Mouse (Mus musculus): Measurements from ENCODE around the gene Npas2.

Gene Npas2

GRCm38 (mm10) chr1:39384914-39385313 is 191.4 kb downstream of the Npas2 start:
- DNase-seq: no peak

- no peak for DNase-seq
Measured at GRCm38 (mm10) chr1:39386456-39386855, 192.9 kb downstream of the Npas2 start.

DNA sequence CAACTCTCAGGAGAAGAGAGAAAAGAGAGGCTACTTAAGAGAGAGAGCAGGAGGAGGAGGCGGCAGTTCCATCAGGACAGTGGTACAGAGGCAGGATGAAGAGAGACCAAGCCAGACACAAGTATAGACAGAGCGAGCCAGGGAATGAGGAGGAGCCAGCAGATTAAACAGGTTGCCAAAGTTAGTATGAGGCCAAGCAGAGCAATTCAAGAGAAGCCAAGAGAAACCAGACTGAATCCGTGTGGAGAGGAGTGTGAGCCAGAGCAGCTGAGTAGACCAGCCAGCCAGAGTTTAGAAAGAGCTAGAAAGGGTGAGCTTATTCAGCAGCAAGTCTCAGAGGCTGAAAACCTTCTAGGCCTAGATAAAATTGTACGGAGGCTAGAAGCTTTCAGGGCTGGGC is 194.0 kb downstream of the Npas2 start:
- no peak for DNase-seq

DNA sequence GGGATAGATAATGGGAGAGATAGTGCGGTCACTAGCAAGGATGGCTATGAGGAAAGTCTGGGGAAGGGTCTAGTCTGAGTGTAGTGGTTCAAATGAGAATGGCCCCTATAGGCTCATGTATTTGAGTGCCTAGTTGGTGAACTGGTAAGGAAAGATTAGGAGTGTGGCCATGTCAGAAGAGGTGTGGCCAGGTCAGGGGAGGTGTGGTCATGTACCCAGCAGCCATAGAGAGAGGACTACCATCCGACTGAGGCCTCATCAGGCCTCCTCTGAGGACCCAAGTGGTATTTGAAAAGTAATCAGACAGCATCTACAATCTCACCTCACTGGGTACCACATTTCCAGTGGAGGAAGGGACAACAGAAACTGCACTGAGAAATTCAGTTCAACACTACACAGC is 194.6 kb downstream of the Npas2 start:
- no peak for DNase-seq

DNA sequence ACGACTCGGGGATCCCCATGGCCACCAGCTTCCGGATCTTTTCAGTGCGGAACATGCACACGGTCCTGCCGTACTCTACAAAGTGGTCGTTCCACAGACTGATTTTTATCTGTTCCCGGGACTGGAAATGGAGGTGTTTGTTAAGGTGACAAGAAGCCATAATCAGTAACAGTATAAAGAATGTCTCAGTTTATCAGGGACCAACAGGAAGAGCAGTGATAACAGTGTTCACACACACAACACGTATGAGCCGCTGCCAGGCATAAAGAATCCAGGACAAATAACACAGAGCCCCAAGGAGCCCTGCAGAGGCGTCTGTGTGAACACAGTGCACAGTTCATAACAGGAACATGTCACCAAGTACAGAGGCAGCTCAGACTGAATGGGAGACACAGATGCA is 195.8 kb downstream of the Npas2 start:
- no peak for DNase-seq

DNA sequence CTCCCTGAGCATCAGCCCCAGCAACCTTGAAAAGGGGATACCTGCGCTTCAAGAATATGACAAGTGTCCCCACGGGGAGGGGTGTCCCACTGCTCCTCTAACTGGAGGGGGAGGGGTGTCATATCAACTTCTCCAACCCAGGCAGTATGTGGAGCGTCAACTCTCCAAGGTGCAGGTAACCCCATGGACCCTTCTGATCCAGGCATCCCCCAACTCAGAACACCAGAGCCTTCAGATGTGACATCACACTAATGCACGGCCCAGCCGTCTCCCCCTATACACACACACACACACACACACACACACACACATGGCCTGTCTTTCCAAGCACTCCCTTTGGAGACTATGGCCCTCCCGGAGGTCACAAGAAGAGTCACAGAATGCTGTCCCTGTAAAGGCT is 198.1 kb downstream of the Npas2 start:
- DNase-seq: no peak

DNA sequence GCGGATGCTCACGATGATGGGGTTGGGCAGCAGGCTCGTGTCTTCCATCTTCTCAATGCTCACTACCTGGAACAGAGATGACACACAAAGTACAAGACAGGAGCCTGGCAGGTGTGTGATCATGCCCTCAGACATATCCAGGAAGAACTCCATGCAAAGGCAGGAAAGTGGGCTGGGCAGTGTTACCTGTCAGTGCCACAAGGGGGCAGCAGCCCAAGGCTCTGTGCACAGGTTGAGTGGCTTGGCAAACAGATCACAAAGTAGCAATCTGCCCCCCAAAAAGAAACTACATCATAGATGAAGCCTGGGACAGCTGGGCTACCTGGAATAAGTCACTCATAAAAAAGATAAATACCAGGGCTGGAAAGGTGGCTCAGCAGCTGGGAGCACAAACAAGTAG is 198.7 kb downstream of the Npas2 start:
- DNase-seq: peak; percentile 86

- peak; percentile 22 for DNase-seq
Measured at GRCm38 (mm10) chr1:39393217-39393867, 199.8 kb downstream of the Npas2 start.

DNA sequence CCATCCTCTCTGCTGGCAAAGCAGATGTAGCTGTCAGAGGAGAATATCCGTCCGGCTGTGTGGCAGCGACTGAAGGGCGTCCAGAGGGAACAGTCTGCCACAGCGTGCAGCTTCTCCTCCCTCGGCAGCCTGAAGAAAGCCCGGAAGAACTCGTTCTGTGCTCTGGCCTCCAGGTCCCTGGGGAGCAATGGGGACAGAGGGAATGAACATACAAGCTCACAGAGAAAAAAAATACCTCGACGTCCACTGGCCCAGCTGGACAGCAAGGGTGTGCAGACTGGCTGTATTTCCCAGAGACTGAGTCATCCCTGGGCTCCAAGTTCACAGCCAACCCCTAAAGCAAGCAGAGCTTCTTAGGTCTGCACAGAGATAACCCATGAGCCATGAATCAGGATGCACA is 200.6 kb downstream of the Npas2 start:
- DNase-seq: no peak

DNA sequence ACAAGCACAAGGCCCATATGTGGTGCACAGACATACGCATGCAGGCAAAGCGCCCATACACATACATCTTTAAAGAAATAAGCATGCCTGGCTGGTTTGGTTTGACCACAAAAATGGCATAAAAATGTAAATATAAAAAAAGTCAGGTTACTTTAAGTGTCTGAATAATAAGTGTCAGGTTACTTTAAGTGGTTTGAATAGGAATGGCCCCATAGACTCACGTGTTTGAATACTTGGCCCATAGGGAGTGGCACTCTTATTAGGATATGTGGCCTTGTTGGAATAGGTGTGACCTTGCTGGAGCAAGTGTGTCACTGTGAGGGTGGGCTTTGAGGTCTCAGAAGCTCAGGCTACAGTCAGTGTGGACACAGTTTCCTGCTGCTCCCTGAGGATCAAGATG is 201.1 kb downstream of the Npas2 start:
- no peak for DNase-seq

- no peak for DNase-seq
Measured at GRCm38 (mm10) chr1:39396347-39396746, 202.8 kb downstream of the Npas2 start.

DNA sequence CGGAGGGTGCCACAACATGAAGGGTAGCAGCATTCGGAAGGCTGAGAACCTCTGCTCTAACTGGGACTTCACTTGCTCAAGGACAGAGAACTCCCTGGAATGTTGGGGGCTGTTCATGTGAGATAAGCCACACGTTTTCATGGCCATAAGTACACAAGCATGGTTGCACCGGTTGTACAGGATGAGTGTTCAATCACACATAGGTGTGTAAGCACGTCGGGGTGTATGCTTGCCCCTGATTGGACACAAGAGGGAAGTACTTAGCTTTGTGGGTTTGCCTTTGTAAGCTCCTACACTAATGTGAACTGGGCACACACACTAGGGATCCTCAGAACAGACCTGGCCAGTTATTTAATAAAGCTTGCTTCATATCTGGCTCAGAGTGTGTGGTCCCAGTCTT is 204.8 kb downstream of the Npas2 start:
- no peak for DNase-seq

DNA sequence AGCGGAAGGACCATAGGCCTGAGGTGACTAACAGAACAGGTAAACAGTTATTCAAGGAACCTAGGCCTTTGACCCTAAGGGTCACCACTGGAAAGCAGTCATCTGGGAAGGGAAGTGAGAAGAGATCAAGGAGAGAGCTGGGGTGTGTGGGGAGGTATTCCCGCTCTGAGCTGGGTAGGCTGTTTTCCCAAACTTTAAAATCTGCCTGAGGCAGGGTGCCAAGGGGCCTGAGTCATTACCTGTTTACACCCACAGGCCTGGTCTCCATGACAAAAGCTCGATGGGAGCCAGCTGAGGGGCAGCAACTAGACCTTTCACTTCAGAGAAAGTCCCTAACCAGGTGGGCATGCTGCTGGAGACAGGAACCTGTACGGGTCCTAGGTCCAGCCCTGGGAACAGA is 205.7 kb downstream of the Npas2 start:
- peak; percentile 49 for DNase-seq

- no peak for DNase-seq
Measured at GRCm38 (mm10) chr1:39400173-39400572, 206.6 kb downstream of the Npas2 start.

GRCm38 (mm10) chr1:39407108-39407507 is 213.6 kb downstream of the Npas2 start:
- DNase-seq: no peak

DNA sequence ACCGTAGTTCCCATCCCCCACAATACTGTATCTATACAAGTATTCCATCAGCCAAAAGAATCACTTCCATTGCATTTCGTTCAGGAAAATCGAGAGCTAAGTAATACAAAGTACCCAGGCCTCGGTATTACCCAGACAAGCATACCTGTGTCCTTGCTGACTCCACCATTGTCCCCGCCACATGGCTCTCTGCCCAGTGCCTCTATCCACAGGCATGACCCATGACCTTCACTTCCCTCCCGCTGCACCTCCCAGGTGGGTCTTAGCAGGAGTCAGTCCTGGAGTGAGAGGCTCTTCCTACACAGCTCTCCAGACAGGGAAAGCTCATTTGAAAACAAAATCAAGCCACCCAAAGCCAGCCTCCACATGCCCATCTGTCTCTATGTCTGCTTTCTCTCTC is 214.6 kb downstream of the Npas2 start:
- DNase-seq: no peak

DNA sequence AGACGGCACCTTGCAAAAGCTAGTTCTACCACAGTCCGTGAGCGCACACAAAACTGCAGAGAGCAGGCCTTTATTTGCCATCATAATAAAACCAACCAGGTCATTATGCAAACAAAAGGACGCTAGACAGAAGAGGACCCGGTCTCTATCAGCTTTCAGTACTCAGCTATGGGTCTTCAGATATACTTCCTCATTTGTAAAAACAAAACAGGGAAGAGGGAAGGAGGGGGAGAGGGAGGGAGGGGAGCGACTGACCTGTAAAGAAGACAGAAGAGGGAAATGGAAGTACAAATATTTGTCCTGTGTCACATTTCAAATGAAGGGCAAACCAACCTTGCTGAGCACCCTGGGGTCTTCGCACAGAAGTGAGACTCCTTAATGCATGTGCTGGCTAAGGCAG is 215.1 kb downstream of the Npas2 start:
- no peak for DNase-seq

- DNase-seq: peak; percentile 31
Measured at GRCm38 (mm10) chr1:39410085-39410821, 216.7 kb downstream of the Npas2 start.
